Mouse (Mus musculus): ENCODE data around the gene Mbnl2. TPM values are rescaled to one million over a fixed set of nuclear protein-coding genes. Genes with fewer than 3 reads are reported as not detected.

Gene Mbnl2
- total and polyA plus RNA-seq, 3 experiments, result 5.6 to 8.6 TPM; not detected in 1

- H3K36me3 ChIP-seq (ENCODE audit: control insufficient read depth in 1 of 2, insufficient read depth in 2 of 2, low read length in 2 of 2), result peaks cover 0 to 2% of the 10 kb centered on the region in 2 experiments; a peak in 1 of 4 replicates
These were observed 55.0 kb downstream of the Mbnl2 start for GRCm38 (mm10) chr14:120330454-120330853.

DNA sequence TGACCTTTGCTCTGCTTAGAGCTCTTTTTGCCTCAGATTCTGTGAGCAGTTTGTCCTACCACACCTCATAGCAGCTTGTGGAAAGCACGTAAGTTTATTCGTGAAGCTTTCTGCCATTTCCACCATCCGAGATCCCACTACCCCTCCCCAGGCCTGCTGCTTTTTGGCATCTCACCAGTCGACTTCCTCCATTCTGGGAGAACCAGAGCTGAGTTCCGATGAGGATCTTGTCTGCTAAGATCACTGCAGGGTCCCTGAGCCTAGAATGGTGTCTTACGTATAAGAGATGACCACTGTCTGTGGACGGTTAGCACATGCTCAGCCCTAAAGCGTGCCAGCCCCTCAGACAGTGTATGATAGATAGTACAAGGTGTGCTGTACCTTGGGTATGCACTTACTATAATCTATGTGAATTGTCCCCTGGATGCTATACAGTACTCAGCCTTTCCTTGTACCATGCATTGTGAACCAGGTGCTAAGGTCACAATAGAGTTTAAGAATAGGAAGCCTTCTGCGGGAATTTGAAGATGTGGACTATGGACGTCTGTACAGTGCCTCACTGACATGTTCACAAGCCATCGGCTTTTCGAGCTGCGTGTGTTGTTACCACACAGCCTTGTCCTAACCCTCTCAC lies 55.5 kb downstream of the Mbnl2 start:
- no peak for DNase-seq (ENCODE audit: low read depth, low spot score)
- Histone ChIP-seq H3K36me3 (ENCODE audit: control insufficient read depth in 1 of 2, insufficient read depth in 2 of 2, low read length in 2 of 2) (peaks cover 0 to 2% of the 10 kb centered on the region in 2 experiments; a peak in 1 of 4 replicates), H3K4me3 (ENCODE audit: control insufficient read depth in 1 of 2, insufficient read depth in 1 of 2, low read depth in 2 of 2, low read length in 2 of 2) (no peak overlapping the region), H3K9ac (ENCODE audit: control insufficient read depth, low read depth, low read length, poor library complexity, severe bottlenecking) (no peak overlapping the region), H3K4me1 (ENCODE audit: control insufficient read depth in 1 of 2, insufficient read depth in 2 of 2, low read length in 2 of 2) (no peaks in the 10 kb centered on the region), H3K27ac (ENCODE audit: control insufficient read depth, low read depth, low read length) (no peak overlapping the region), H3K79me2 (ENCODE audit: control insufficient read depth, insufficient read depth, low read length, poor library complexity) (no peaks in the 10 kb centered on the region), H3K9me3 (replicated peaks; ENCODE audit: insufficient read depth, low read length) (no peaks in the 10 kb centered on the region), H3K27me3 (ENCODE audit: control insufficient read depth in 1 of 2, insufficient read depth in 2 of 2, low read length in 2 of 2) (no peaks in the 10 kb centered on the region)
- no peak for TF ChIP-seq ZKSCAN1 (IDR thresholded peaks at IDR 0.05; ENCODE audit: low read depth, low read length)

More at GRCm38 (mm10) chr14:120330454-120330853, 55.0 kb downstream of the Mbnl2 start:
- no peak for DNase-seq (ENCODE audit: low read depth, low spot score)
- no peak for TF ChIP-seq TBP (IDR thresholded peaks at IDR 0.05; ENCODE audit: low read depth, low read length)
- no peak for TF ChIP-seq EP300 (IDR thresholded peaks at IDR 0.05; ENCODE audit: low read depth in 1 of 2, low read length in 2 of 2)
- no peaks in the 10 kb centered on the region for H3K9me3 ChIP-seq (replicated peaks; ENCODE audit: insufficient read depth, low read length)
- H3K79me2 ChIP-seq (ENCODE audit: control insufficient read depth, insufficient read depth, low read length, poor library complexity), result no peaks in the 10 kb centered on the region
- no peak overlapping the region for H3K9ac ChIP-seq (ENCODE audit: control insufficient read depth, low read depth, low read length, poor library complexity, severe bottlenecking)
- H3K27me3 ChIP-seq (ENCODE audit: control insufficient read depth in 1 of 2, insufficient read depth in 2 of 2, low read length in 2 of 2), result no peaks in the 10 kb centered on the region
- H3K27ac ChIP-seq (ENCODE audit: control insufficient read depth, low read depth, low read length), result no peak overlapping the region
- no peak overlapping the region for H3K4me3 ChIP-seq (ENCODE audit: control insufficient read depth in 1 of 2, insufficient read depth in 1 of 2, low read depth in 2 of 2, low read length in 2 of 2)
- no peaks in the 10 kb centered on the region for H3K4me1 ChIP-seq (ENCODE audit: control insufficient read depth in 1 of 2, insufficient read depth in 2 of 2, low read length in 2 of 2)

DNA sequence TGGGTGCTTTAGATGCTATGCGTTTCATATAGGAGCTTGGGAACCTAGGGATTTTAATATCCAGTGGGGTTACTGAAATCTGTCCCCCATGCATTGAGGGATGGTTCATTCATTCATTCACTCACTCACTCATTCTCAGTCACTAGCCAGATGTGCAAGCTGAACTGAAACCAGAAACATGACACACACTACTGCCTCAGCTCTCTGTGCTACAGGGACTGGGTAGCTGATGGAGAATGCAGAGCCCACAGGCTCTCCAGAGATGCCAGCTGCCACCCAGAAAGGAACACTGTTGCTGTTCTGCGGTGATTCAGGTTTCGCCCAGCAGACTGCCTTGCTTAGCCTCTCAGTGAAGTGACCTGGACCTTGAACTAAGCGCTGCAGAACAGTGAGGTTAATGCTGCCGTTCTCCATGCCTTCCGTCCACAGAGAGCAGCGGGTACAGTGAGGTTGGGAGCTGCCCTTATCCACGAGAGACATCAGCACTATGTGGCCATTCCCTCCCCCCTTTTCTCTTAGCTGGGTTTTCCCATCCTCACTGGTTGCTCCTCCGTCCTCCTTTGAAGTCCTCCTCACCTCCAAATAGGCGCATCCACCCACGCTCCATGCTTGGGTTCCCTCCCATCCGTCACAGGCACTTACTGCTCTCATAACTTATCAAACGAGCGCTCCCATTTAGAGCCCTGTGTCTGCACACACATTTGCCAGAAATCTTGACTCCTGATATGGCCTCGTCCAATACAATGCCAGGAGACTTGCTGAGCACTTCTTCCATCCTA lies 58.2 kb downstream of the Mbnl2 start:
- H3K36me3 ChIP-seq (ENCODE audit: control insufficient read depth in 1 of 2, insufficient read depth in 2 of 2, low read length in 2 of 2), result no peaks in the 10 kb centered on the region
- H3K27me3 ChIP-seq (ENCODE audit: control insufficient read depth in 1 of 2, insufficient read depth in 2 of 2, low read length in 2 of 2), result no peaks in the 10 kb centered on the region
- H3K4me1 ChIP-seq (ENCODE audit: control insufficient read depth in 1 of 2, insufficient read depth in 2 of 2, low read length in 2 of 2), result no peaks in the 10 kb centered on the region
- no peaks in the 10 kb centered on the region for H3K79me2 ChIP-seq (ENCODE audit: control insufficient read depth, insufficient read depth, low read length, poor library complexity)
- no peaks in the 10 kb centered on the region for H3K9me3 ChIP-seq (replicated peaks; ENCODE audit: insufficient read depth, low read length)
- TF ChIP-seq POLR2AphosphoS2 (IDR thresholded peaks at IDR 0.05; ENCODE audit: low read length) (no peak), TCF12 (IDR thresholded peaks at IDR 0.05; ENCODE audit: low read depth, low read length) (no peak), ZMIZ1 (IDR thresholded peaks at IDR 0.05; ENCODE audit: low read depth, low read length) (no peak), GABPA (IDR thresholded peaks at IDR 0.05; ENCODE audit: low read depth, low read length) (no peak), ZC3H11A (IDR thresholded peaks at IDR 0.05; ENCODE audit: low read depth, low read length) (no peak), MYB (IDR thresholded peaks at IDR 0.05; ENCODE audit: low read depth, low read length) (no peak), CHD1 (IDR thresholded peaks at IDR 0.05; ENCODE audit: low read depth, low read length) (no peak), UBTF (IDR thresholded peaks at IDR 0.05; ENCODE audit: borderline replicate concordance, insufficient read depth, low read depth, low read length) (no peak), GATA1 (IDR thresholded peaks at IDR 0.05; ENCODE audit: low read depth, low read length) (no peak), MAFK (IDR thresholded peaks at IDR 0.05; ENCODE audit: borderline replicate concordance, low read depth, low read length) (no peak), POLR2A (IDR thresholded peaks at IDR 0.05; ENCODE audit: control insufficient read depth in 1 of 2, insufficient read depth in 1 of 2, low read depth in 1 of 2, low read length in 2 of 2, poor library complexity in 1 of 2) (no peak), TBP (IDR thresholded peaks at IDR 0.05; ENCODE audit: low read depth, low read length) (no peak), EP300 (IDR thresholded peaks at IDR 0.05; ENCODE audit: low read depth in 1 of 2, low read length in 2 of 2) (no peak), MXI1 (IDR thresholded peaks at IDR 0.05; ENCODE audit: low read depth, low read length) (no peak), SIN3A (IDR thresholded peaks at IDR 0.05; ENCODE audit: low read length) (no peak), KAT2A (conservative IDR thresholded peaks at IDR 0.05; ENCODE audit: low read depth, low read length) (no peak)
- no peak overlapping the region for H3K4me3 ChIP-seq (ENCODE audit: control insufficient read depth in 1 of 2, insufficient read depth in 1 of 2, low read depth in 2 of 2, low read length in 2 of 2)
- no peak overlapping the region for H3K9ac ChIP-seq (ENCODE audit: control insufficient read depth, low read depth, low read length, poor library complexity, severe bottlenecking)
- H3K27ac ChIP-seq (ENCODE audit: control insufficient read depth, low read depth, low read length), result no peak overlapping the region
- DNase-seq (ENCODE audit: low read depth, low spot score), result no peak

Data from MEL (cell line).